Mouse (Mus musculus): ENCODE data around the gene Fam205c. TPM values are rescaled to one million over a fixed set of nuclear protein-coding genes. Genes with fewer than 3 reads are reported as not detected.
A peak's percentile ranks its signal among the peaks of the same experiment; 100 is the strongest.
"Not testable (repeated sequence)": the region's sequence is repeated elsewhere in the genome, so short reads cannot be mapped to it uniquely, and the experiment has no call there.

Gene Fam205c
- polyA plus RNA-seq, 1 experiment from 2014 or later: 0.36 TPM

DNA sequence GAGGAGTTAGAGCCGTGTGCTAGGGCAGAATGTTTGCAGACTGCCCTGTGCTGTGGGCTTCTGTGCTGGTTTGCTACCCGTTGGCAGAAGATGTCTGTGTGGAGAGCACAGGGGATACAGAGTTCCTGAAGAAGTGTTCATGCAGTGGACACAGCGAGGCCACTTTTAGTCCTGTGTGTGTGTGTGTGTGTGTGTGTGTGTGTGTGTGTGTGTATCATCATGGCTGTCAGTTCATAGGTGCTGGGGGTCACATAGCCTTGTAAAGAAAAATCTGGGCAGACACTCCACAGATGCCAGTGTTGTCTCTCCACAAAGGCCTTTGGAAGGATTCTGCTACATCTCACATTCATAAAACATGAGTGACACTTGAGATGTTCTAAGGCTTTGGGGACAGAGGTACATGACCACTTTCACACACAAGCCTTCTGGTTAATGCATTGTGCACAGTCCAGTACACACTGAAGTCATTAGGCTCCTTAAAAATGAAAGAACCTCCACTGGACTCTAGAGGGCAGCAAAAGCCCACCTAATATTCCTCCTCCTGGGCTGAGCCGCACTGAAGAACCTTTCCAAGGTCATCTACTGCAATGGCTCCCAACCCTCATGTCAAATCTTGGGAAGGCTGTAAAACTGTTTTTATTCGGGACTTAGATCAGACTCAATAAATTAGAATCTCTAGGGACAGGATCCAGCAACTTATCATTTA, 2.7 kb upstream of the Fam205c start:
- 32% methylated on average over 5 of the region's 5 CpGs for WGBS
- Histone ChIP-seq H3K4me1 (no peaks in the 10 kb centered on the region), H3K9ac (no peak overlapping the region), H3K4me3 (replicated peaks) (no peak overlapping the region), H3K9me3 (replicated peaks) (no peaks in the 10 kb centered on the region), H3K27me3 (no peaks in the 10 kb centered on the region), H3K4me2 (replicated peaks) (no peak overlapping the region), H3K27ac (replicated peaks) (no peak overlapping the region), H3K36me3 (no peaks in the 10 kb centered on the region)
- peak; percentile 69; the same call in 1 of the 2 replicates for ATAC-seq (ENCODE audit: insufficient number of reproducible peaks, low FRiP score, low TSS enrichment, low read depth)

DNA sequence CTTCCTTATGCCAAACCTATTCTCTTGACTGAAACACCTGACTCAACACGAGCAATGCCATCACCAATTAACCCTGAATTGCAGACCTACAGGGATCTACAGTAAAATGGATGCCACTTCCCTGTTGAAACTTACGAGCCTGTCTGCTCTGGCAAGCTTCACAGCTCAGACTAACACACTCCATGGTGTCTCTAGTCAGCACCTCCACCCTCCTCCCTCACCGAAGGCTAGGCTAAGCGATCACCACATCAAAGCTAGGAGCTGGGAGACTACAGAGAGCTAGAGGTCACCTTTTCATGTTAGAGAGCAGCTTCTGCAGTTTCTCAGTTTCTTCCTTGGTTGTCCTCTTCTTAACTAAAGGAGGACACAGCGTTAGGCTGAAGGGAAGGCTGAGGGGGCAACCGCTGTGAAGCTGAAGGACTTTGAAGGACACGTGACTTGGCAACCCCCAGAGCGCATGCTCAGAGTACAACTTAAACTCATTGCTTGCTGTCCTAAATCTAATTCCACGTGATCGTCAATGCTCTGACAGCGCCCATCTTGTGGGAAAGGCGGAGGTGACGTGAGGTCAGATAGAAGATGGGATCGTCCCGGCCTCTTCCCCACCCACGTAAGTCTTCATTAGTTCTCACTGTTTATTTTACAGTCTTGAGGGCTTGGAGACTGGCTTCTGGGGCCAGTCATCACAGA, 1.1 kb downstream of the Fam205c start:
- Histone ChIP-seq H3K9me3 (replicated peaks) (no peaks in the 10 kb centered on the region), H3K27ac (replicated peaks) (no peak overlapping the region), H3K4me3 (replicated peaks) (no peak overlapping the region), H3K4me1 (no peaks in the 10 kb centered on the region), H3K27me3 (no peaks in the 10 kb centered on the region), H3K36me3 (no peaks in the 10 kb centered on the region), H3K9ac (no peak overlapping the region), H3K4me2 (replicated peaks) (no peak overlapping the region)
- WGBS: 83% methylated on average over 16 of the region's 16 CpGs
- ATAC-seq (ENCODE audit: insufficient number of reproducible peaks, low FRiP score, low TSS enrichment, low read depth): no peak

DNA sequence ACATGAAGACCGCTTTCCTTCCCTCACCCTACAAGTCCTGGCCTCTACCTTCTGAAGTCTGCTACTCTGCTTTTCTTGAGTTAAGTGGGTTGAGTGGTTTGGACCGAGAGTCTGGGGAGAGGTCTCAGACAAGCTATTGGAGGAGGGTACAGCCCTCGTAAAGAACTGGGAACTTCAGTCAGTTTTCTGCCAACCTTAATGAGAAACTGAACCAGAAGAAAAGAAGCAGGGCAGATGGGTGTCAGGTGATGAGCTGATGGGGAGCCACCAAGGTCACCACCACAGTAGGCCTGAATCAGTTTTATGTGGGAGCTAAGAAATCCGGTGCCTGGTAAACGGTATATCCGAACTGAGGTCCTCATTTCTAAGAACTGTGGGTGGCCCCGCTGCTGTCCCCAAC, 1.9 kb downstream of the Fam205c start:
- H3K4me3 ChIP-seq (replicated peaks): no peak overlapping the region
- no peak for ATAC-seq (ENCODE audit: insufficient number of reproducible peaks, low FRiP score, low TSS enrichment, low read depth)
- no peak overlapping the region for H3K27ac ChIP-seq (replicated peaks)
- H3K36me3 ChIP-seq: no peaks in the 10 kb centered on the region
- H3K9me3 ChIP-seq (replicated peaks): no peaks in the 10 kb centered on the region
- H3K4me2 ChIP-seq (replicated peaks): no peak overlapping the region
- no peaks in the 10 kb centered on the region for H3K4me1 ChIP-seq
- no peak overlapping the region for H3K9ac ChIP-seq
- H3K27me3 ChIP-seq: no peaks in the 10 kb centered on the region
- WGBS: 90% methylated on average over 7 of the region's 7 CpGs

DNA sequence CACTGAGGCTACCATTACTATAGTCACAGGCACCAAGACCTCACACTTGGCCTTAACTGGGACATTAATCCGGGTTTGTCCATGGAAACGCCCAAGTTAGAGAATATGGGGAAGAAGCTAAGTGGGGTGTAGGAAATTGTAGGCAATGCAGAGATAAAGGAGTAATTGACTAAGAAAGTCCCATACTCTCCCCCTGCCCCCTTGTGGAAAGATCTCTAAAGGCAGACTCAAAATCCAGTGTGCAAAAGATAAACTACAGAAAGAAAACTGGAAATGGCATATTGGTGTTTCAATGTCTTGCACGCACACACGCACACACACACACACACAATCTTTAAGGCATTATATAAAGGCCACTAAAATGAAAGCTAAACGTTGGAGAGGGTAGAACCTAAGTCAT, 3.3 kb downstream of the Fam205c start:
- Histone ChIP-seq H3K4me2 (replicated peaks) (no peak overlapping the region), H3K27ac (replicated peaks) (no peak overlapping the region), H3K9me3 (replicated peaks) (no peaks in the 10 kb centered on the region), H3K36me3 (no peaks in the 10 kb centered on the region), H3K9ac (no peak overlapping the region), H3K4me1 (no peaks in the 10 kb centered on the region), H3K27me3 (no peaks in the 10 kb centered on the region), H3K4me3 (replicated peaks) (no peak overlapping the region)
- 70% methylated on average over 5 of the region's 5 CpGs for WGBS
- ATAC-seq (ENCODE audit: insufficient number of reproducible peaks, low FRiP score, low TSS enrichment, low read depth): no peak

DNA sequence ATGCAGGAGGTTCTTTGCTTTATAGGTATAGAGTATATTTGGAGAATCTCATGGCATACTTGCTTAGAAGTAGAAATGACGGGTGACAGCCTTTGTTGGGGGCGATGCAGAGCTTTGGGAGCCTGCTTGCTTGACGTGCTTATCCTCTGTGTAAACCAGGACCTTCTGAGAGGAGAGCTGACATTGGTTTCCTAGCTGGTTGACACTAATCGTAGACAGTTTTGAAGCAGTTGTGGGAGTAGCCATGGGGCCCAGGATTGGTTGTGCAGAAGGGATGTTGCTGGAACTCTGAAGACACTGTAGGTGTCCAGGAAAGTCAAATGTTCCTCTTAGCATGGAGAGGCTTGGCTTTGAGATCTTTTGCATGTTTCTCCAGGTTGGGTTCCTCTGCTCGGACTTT, 5.8 kb downstream of the Fam205c start:
- H3K9ac ChIP-seq: no peak overlapping the region
- no peak for ATAC-seq (ENCODE audit: insufficient number of reproducible peaks, low FRiP score, low TSS enrichment, low read depth)
- H3K36me3 ChIP-seq: no peaks in the 10 kb centered on the region
- no peaks in the 10 kb centered on the region for H3K4me1 ChIP-seq
- H3K4me2 ChIP-seq (replicated peaks): no peak overlapping the region
- no peaks in the 10 kb centered on the region for H3K27me3 ChIP-seq
- H3K9me3 ChIP-seq (replicated peaks): no peaks in the 10 kb centered on the region
- 80% methylated on average over 5 of the region's 5 CpGs for WGBS
- no peak overlapping the region for H3K4me3 ChIP-seq (replicated peaks)
- no peak overlapping the region for H3K27ac ChIP-seq (replicated peaks)

DNA sequence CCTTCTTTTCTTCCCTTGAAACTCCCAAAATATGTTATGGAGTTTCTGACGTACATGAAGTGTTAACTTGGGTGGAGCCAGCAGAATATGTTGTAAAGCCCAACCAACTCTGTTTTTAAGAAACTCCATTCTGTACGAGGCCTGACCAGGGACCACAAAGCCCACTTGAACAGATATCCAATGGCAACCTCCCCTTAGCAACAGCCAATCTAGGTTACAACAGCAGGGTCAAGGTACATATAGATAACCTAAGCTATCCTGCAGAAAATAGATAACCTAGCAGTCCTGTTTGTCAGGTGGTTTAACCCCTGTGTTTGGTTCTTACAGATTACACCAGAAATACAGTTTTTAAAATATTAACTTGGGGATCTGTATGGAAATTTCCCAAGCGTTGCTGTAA, 6.6 kb downstream of the Fam205c start:
- H3K9ac ChIP-seq: no peak overlapping the region
- no peak overlapping the region for H3K27ac ChIP-seq (replicated peaks)
- H3K4me2 ChIP-seq (replicated peaks): no peak overlapping the region
- H3K4me3 ChIP-seq (replicated peaks): no peak overlapping the region
- no peaks in the 10 kb centered on the region for H3K9me3 ChIP-seq (replicated peaks)
- WGBS: 58% methylated on average over 3 of the region's 3 CpGs
- H3K4me1 ChIP-seq: no peaks in the 10 kb centered on the region
- H3K27me3 ChIP-seq: no peaks in the 10 kb centered on the region
- H3K36me3 ChIP-seq: no peaks in the 10 kb centered on the region
- no peak for ATAC-seq (ENCODE audit: insufficient number of reproducible peaks, low FRiP score, low TSS enrichment, low read depth)

DNA sequence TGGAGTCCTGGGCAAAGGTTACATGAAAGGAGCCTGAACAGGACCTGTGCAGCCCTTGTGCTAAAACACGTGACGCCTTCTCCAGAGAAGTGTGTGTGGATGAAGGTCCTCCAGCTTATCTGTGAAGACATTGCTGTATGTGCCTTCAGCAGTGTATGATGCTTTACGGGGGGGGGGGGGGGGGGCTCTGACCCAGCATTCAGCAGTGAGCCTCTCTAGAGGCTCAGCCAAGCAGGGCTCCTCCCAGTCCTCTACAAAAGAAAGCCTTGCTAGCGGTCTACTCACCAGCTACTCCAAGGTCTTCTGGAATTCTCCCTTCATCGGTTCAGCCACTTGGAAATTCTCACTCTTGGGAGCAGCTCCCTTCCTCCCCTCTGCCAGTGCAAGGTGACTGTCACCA, 10.5 kb downstream of the Fam205c start:
- H3K9me3 ChIP-seq (replicated peaks); H3K27me3 ChIP-seq; H3K4me3 ChIP-seq (replicated peaks); H3K36me3 ChIP-seq; ATAC-seq (ENCODE audit: insufficient number of reproducible peaks, low FRiP score, low TSS enrichment, low read depth); H3K4me1 ChIP-seq; H3K9ac ChIP-seq; H3K27ac ChIP-seq (replicated peaks); H3K4me2 ChIP-seq (replicated peaks): not testable (repeated sequence)
- WGBS: 78% methylated on average over 5 of the region's 5 CpGs

DNA sequence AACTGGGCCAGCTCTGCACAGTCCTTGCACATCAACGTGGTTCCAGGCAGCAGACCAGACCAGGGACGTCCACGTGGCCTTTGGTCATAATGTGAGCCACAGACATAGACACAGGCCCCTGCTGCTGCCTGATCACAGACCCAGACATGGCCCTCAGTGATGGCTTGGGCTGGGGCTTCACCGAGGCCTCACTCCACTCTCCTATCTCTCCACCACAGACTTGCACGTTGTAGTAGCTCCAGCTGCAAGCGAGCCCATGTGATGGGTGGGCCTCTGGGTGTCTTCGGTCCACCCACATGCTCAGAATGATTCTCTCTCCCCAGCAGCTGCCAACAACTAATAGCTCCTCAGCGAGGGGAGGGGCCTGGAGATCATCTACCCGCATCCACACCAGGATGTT, 13.6 kb downstream of the Fam205c start:
- not testable (repeated sequence) for H3K9me3 ChIP-seq (replicated peaks); H3K4me2 ChIP-seq (replicated peaks); H3K27ac ChIP-seq (replicated peaks); H3K4me3 ChIP-seq (replicated peaks); H3K9ac ChIP-seq; ATAC-seq (ENCODE audit: insufficient number of reproducible peaks, low FRiP score, low TSS enrichment, low read depth); H3K27me3 ChIP-seq; H3K36me3 ChIP-seq; H3K4me1 ChIP-seq
- 81% methylated on average over 9 of the region's 9 CpGs for WGBS

DNA sequence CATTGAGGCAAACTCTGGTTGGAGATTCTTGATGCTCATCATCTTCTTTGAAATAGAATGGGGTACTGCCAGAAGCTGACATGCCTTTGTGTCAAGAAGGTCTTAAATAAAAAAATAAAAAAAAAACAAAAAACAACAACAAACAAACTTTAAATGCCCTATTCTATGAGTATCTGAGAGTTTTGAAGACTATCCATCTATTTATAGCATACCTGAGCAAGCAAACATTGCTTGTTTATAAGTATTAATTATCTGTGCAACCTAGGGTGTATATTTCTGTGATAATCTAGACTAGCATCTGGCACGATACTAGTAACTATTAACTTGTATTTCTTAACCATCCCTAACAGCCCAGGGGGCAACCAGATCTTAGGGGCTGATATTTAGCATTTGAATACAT, 17.4 kb downstream of the Fam205c start, which contains the start of gene Gm12394:
Gm12394 (minus strand) TSS at position 101 of the 400 bp plus-strand sequence.
- ATAC-seq (ENCODE audit: insufficient number of reproducible peaks, low FRiP score, low TSS enrichment, low read depth); H3K9ac ChIP-seq; H3K4me1 ChIP-seq; H3K9me3 ChIP-seq (replicated peaks); H3K27ac ChIP-seq (replicated peaks); H3K36me3 ChIP-seq; H3K4me2 ChIP-seq (replicated peaks); H3K27me3 ChIP-seq; H3K4me3 ChIP-seq (replicated peaks): not testable (repeated sequence)
- 64% methylated on average over 1 of the region's 1 CpGs for WGBS

DNA sequence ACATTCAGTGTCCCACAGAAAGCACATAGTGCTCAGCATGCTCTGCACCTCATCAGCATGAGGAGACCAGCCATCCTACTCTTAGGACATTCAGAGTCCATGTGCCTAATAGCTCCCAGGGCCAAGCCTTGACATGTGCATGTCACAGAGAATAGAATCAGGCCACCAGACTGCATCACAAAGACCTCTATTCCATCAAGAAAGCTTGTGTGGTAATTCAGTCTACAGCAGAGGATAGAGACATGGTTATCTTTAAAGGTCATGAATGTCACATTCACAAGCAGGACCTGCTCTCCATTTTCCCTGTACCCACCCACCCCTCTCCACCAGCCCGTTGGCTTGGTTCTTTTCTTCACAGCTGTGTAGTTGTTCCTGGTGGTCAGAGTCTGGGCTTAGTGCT, 20.2 kb downstream of the Fam205c start, which contains the start of gene Fam205a1:
Fam205a1 (minus strand) TSS at position 101 of the 400 bp plus-strand sequence.
- H3K27me3 ChIP-seq; H3K36me3 ChIP-seq; H3K4me3 ChIP-seq (replicated peaks); ATAC-seq (ENCODE audit: insufficient number of reproducible peaks, low FRiP score, low TSS enrichment, low read depth); H3K27ac ChIP-seq (replicated peaks); H3K4me1 ChIP-seq; H3K4me2 ChIP-seq (replicated peaks); H3K9ac ChIP-seq; H3K9me3 ChIP-seq (replicated peaks): not testable (repeated sequence)
- WGBS: 73% methylated on average over 1 of the region's 1 CpGs

Measured in embryonic facial prominence, embryonic 15.5 days (tissue).